Mouse (Mus musculus): Measurements from ENCODE around the gene Psmb2.

Psmb2 gene

DNA sequence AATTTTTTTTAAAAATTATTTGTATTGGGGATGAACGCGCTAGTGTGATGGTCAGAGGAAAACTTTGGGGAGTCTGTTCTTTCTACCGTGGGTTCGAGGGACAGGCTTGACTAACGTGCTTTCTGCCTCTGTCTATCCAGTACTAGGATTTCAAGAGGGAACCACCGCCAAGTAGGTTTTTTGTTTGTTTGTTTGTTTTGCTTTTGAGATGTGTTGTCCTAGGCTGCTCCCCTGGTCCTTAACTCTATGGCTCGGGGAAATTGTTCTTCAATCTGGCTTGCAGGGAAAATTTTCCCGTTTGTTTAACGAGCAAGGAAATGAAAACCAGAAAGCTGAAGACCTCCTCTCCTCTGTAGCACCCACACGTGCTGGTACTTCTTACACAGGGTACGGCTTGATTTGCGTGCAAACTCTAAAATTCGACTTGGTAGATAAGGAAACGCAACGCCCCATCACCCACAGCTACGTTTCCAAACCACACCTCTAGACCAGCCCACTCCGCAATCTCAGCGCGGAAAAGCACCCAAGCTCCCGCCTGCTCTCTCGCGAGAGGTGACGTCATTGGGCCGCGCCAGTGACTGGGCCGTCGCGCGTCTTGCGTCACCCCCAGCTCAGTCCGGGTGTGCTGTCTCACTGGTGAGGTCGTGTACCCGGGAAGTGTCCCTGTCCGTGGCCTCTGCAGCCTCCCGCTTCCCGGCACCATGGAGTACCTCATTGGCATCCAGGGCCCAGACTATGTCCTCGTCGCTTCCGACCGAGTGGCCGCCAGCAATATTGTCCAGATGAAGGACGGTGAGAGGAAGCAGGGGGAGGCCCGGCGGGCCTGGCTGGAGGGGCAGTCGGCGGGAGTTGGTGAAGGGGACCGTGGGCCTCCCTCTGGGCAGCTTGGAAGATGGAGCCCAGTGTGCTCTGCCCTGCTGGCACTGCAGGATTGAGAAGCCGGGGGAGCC lies at the start of gene Psmb2:
Gene Psmb2, plus strand, starts transcription at position 577 of the 950 bp plus-strand sequence.
- peak; percentile 93 to 98 for DNase-seq (ENCODE audit: low read depth in 1 of 2, low spot score in 2 of 2)

GRCm38 (mm10) chr4:126631922-126632321 lies 45.5 kb upstream of the Psmb2 start:
- DNase-seq (ENCODE audit: low read depth in 1 of 2, low spot score in 2 of 2), result no peak

- no peak for DNase-seq (ENCODE audit: low read depth in 1 of 2, low spot score in 2 of 2)
Measured at GRCm38 (mm10) chr4:126632668-126633067, 44.8 kb upstream of the Psmb2 start.

GRCm38 (mm10) chr4:126636330-126636729 lies 41.1 kb upstream of the Psmb2 start:
- no peak for DNase-seq (ENCODE audit: low read depth in 1 of 2, low spot score in 2 of 2)

DNA sequence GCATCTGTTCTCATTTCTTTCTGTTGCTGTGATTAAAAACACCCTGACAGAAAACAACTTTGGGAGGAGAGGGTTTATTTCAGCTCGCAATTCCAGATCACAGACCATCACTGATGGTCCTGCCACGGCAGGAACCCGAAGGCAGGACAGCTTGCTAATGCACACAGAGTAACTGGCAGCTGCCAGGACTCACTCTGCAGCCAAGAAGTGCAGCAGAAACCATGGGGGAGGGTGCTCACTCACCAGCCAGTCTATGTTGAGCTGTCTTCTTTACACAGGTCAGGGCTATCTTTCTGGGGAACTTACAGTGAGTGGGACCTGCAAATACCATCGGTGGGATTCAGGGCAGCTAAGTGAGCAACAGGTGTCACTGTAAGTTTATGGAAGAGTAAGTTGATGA lies 40.0 kb upstream of the Psmb2 start:
- no peak for DNase-seq (ENCODE audit: low read depth in 1 of 2, low spot score in 2 of 2)

GRCm38 (mm10) chr4:126639339-126639738 lies 38.1 kb upstream of the Psmb2 start:
- no peak for DNase-seq (ENCODE audit: low read depth in 1 of 2, low spot score in 2 of 2)

- no peak for DNase-seq (ENCODE audit: low read depth in 1 of 2, low spot score in 2 of 2)
Measured at GRCm38 (mm10) chr4:126641901-126642300, 35.5 kb upstream of the Psmb2 start.

DNA sequence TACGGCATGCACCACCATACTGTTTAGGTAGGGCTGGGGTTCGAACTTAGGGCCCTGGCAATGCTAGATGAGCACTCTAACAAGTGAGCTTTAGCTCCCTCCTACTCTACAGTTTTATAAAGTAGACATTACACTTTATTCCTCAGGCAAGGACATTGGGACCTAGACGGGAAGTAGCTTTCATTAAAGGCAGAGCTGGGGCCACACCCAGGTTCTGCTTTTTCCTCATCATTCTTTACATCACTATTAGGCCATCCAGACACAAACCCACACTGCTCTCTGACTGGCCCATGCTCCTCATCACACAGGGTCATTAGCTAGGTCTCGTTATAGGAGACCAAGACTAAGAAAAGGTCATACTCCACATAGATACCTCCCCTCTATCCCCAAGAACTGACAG lies 33.6 kb upstream of the Psmb2 start:
- no peak for DNase-seq (ENCODE audit: low read depth in 1 of 2, low spot score in 2 of 2)

DNA sequence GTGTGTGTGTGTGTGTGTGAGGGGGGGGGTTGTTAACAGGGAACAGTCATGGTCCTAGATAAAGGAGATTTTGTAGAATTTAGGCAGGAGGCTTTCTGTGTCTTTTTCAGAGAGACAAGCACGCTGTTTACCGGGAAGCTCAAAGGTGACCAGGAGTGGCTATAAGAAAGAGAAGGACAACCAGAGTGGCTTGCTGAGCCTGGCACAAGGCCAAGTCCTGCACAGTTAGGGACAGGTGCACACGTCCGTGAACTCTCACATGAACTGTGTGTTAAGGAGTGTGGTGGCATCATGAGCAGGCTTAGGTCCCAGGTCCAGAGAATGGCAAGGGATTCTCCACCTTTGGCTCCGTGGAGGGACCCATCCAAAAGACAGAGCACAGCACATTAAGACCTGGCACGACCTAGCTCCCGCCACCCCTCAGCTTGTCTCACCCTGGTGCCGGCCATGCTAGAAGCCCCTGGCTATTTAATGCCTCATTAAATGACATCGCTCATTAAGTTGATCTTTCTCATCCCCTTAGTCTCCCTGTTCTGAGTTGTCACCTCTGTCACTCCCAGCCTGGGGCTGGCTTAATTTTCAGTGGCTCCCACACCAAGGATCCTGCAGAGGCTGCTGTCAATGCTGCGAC lies 33.0 kb upstream of the Psmb2 start:
- no peak for DNase-seq (ENCODE audit: low read depth in 1 of 2, low spot score in 2 of 2)

DNA sequence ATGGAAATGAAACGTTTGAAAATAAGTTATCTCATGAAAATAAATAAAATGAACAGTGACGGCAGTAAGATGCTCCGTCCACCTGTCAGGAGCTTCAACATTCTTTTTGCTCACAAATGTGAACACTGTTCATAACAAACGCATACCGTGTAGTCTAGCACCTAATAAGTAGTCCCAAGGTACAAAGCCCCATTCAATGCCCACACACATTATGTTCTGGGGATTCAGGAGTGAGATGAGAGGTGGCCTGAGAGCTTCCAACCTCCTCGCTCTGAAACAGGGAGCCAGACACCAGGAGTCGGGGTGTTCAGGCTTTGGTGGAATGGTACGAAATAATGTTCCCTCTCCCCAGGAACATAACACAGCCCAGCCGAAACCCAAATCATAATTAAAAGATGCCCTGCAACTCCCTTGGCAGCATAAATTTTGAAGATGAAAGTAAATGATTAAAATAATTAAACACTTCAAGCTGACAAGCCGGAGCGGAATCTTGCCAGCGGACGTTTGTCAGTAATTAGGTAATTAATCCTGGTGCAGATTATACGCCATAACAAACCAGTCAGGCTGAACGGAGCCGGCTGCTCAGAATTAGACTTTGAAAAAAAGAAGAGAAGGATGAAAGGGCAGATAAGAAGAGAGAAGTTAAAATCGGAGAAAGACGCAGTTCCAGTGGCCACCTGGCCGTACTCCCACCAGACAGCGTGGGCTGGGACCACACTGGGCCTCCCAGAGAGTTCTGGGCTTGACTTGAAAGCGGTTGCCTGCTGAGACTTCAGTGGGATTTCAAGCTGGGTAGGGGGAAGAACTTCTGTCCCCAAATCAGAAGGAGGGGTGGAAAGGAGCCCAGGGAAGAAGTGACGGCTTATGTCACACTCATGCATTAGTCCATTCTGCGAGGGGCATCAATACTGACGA lies 29.2 kb upstream of the Psmb2 start:
- no peak for DNase-seq (ENCODE audit: low read depth in 1 of 2, low spot score in 2 of 2)

DNA sequence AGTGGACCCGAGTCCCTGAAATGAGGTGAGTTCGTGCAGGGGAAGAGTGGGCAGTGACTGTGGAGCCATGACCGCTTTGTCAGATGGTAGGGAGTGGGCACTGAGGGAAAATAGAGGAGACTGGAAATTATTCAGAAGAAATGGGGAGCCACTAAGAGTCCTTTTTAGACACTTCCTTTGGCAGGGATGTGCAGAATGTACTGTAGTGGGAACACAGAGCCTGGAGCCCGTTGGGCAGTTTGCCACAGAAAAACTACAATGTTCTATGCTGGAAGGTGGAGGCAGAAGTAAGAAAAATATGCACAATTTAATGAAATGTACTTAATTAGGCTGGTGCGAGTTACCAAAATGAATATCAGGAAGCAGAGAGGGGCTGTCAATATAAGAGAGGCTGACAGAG lies 24.3 kb upstream of the Psmb2 start:
- DNase-seq (ENCODE audit: low read depth in 1 of 2, low spot score in 2 of 2), result no peak

DNA sequence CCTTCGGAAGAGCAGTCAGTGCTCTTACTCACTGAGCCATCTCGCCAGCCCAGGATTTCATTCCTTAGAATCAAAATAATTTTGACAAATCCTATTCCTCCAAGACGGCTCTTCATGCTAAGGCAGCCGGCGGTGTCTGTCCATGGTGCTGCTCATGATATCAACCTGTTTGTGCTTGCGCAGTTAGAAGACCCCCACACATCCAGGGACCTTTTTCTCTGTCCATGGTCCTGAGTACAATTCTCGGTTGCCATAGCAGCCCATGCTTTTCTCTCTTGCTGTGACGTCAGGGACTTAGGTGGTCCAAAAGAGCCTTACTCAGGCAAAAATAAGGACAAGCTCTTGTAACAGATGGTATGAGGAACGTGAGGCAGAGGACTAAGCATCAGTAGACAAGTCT lies 22.1 kb upstream of the Psmb2 start:
- DNase-seq (ENCODE audit: low read depth in 1 of 2, low spot score in 2 of 2), result no peak

DNA sequence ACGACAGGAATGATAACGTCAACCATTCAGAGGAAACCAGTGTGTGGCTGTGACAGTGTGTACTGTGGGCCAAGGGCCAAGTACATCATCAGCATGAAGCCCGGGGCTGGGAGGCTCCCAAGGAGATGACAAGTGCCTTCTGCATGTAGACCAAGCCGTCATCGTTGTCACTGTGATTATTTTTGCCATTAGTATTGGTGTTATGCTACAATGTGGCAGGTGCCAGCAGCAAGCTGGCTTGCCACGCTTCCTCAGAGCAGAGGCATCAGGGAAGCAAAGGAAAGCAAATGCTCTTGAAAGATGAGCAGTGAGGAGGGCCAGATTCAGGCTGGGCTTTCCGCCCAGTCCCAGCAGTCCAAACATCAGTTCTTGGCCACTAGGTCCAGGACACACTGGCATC lies 16.2 kb upstream of the Psmb2 start:
- DNase-seq (ENCODE audit: low read depth in 1 of 2, low spot score in 2 of 2), result no peak

DNA sequence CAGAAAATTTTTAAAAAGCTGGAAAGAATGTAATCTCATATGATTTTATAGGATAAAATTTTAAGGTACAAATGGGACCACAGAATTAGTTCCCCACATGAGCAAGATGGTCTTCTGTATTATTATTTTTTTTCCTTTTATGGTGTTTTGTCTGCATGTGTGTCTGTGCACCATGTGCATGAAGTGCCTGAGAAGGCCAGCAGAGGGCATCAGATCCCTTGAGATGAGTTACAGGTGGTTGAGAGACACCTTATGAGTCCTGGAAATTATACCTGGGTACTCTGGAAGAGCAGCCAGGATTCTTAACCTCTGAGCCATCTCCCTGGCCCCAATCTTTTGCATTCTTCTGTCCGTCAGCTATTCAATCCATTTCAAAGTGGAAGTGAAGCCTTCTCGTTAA lies 10.4 kb upstream of the Psmb2 start:
- no peak for DNase-seq (ENCODE audit: low read depth in 1 of 2, low spot score in 2 of 2)

- DNase-seq (ENCODE audit: low read depth in 1 of 2, low spot score in 2 of 2), result no peak
Measured at GRCm38 (mm10) chr4:126682298-126682697, 4.9 kb downstream of the Psmb2 start.

- DNase-seq (ENCODE audit: low read depth in 1 of 2, low spot score in 2 of 2), result no peak
Measured at GRCm38 (mm10) chr4:126683084-126683483, 5.7 kb downstream of the Psmb2 start.

DNA sequence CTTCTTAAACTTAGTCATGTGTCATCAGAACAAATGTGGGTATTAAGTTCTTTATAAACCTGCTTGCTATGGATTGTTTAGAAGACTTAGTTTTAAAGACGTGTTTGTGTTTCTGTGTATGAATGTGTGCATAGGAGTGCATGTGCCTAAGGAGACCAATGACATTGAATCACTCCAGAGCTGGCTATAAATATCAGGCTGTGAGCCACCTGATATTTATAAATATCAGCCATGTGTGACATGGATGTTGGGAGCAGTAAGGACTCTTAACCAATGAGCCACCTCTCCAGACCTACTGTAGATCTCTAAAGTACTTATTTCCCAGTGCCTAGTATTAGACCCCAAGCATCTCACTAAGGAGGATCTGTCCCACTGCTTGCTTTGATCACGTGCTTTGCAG lies 12.0 kb downstream of the Psmb2 start:
- DNase-seq (ENCODE audit: low read depth in 1 of 2, low spot score in 2 of 2), result no peak

DNA sequence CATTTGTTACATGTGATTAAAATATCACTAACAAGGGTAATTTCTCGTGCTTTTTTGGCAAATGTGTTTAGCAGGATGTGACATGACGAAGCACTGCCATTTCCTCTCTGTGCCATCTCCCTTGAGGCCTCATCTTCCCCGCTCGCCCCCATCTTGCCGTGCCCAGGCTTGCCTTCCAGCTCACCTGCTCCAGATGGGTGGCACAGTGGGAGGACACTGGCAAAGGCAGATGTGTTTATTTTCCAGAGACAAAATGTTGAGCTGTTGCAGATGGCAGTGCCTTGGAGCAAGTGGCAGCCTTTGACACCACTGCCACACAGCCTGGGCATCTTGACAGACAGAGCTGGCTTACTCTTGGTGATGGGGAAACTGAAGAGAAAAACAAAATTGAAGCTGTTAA lies 15.6 kb downstream of the Psmb2 start:
- no peak for DNase-seq (ENCODE audit: low read depth in 1 of 2, low spot score in 2 of 2)

DNA sequence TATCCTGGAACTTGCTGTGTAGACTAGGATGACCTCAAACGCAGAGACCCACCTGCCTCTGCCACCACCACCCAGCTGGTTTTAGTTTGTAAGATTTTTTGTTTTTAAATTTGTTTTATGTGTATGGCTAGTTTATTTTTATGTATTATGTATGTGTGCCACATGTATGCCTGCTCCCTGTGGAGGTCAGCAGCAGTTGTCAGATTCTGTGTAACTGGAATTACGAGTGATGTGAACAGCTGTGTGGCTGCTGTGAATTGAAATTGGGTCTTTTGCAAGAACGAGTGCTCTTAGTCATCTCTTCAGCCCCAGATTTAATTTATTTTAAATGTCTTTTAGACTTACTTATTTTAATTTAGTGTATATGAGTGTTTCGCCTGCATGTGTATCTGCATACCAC lies 19.5 kb downstream of the Psmb2 start:
- DNase-seq (ENCODE audit: low read depth in 1 of 2, low spot score in 2 of 2), result no peak

- DNase-seq (ENCODE audit: low read depth in 1 of 2, low spot score in 2 of 2), result no peak
Measured at GRCm38 (mm10) chr4:126706630-126707438, 29.4 kb downstream of the Psmb2 start.

DNA sequence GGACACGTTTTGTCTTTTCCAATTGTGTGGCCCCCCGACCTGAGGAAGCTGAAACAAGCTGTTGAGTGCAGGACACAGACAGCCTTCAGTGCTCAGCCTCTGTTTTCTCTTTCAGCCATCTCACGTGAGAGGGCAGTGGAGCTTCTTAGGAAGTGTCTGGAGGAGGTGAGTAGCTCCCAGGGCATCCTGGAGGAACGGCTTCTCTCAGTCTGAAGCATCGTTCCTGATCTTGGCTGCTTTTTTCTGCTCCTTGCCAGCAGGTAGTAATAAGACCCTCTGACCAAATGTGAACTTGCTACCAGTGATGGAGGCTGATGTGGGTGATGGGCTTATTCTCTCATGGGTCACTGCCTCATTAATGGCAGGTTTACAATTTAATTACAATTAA lies 30.0 kb downstream of the Psmb2 start:
- no peak for DNase-seq (ENCODE audit: low read depth in 1 of 2, low spot score in 2 of 2)
